ENCODE assay signal across 8 mouse cellular contexts in the genomic region with DNA sequence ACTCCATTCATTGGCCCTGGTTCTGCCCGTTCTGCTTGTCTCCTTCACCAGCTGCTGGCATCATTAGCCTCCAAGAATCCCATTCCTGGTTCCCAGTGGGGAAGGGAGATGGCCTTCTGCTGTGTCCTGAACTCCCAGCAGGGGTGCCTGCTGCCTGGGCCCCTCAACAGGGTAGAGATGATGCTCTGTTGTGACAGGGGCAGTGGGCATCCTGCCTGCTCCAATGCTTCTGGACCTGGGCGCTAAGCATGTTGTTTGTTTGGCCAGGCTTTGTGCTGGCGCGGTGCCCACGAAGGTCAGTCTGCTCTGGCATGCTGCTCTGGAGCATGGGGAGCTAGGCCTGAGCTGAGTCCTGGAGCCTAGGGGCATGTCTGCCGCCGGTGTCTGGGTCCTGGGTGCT. TPM values are rescaled to one million over a fixed set of nuclear protein-coding genes. Genes with fewer than 3 reads are reported as not detected.
DNase-seq lines count a peak whose midpoint lies in the region; ATAC-seq and TF ChIP-seq lines count a peak whose summit lies in the region.

No protein-coding gene starts in this region.

- TF ChIP-seq POLR2A in small intestine, adult 2 months (IDR thresholded peaks at IDR 0.05; ENCODE audit: low read depth, low read length) = no peak

- 34% methylated on average over 7 of the region's 7 CpGs for WGBS in heart, embryonic 16.5 days
- WGBS in small intestine, adult 2 months = 53% methylated on average over 7 of the region's 7 CpGs

- intact Hi-C loops in left cerebral cortex, postnatal 4 days (cut with DNase I) = no loop called here

- no peak for TF ChIP-seq CTCF in small intestine, adult 2 months (IDR thresholded peaks at IDR 0.05; ENCODE audit: extremely low read depth, insufficient read length, insufficient replicate concordance, low read depth, low read length)

- H3K27me3 ChIP-seq in heart, embryonic 16.5 days (ENCODE audit: control insufficient read depth, insufficient read depth, low read length) = no peaks in the 10 kb centered on the region
- no peaks in the 10 kb centered on the region for H3K27me3 ChIP-seq in small intestine, adult 2 months (ENCODE audit: control insufficient read depth, insufficient read depth, low read length)

- peak overlapping the region; percentile 100 for H3K27ac ChIP-seq in heart, embryonic 16.5 days (ENCODE audit: low read length)
- H3K27ac ChIP-seq in small intestine, adult 2 months (ENCODE audit: insufficient read depth, low read depth, low read length) = peak overlapping the region; percentile 25; the same call in 1 of the 2 replicates

- H3K4me3 ChIP-seq in heart, embryonic 16.5 days (ENCODE audit: low read length) = no peak overlapping the region
- H3K4me3 ChIP-seq in small intestine, adult 2 months (ENCODE audit: low read depth, low read length) = no peak overlapping the region

- no peak for ATAC-seq in heart, embryonic 16.5 days (replicated peaks; ENCODE audit: extremely low read depth, insufficient read depth, low FRiP score)
- ATAC-seq in granulocyte monocyte progenitor cell, adult 5-6 weeks (replicated peaks; ENCODE audit: poor library complexity, severe bottlenecking) = no peak

- no peaks in the 10 kb centered on the region for H3K9me3 ChIP-seq in heart, embryonic 16.5 days (replicated peaks; ENCODE audit: control insufficient read depth, low read length)

- peak; percentile 95 for DNase-seq in left cerebral cortex, postnatal 4 days
- DNase-seq in left cerebral cortex, adult 11 months (ENCODE audit: low spot score) = no peak
- DNase-seq in cerebellum, adult 11-12 months = peak; percentile 93
- DNase-seq in kidney, postnatal 14 days = peak; percentile 90
- DNase-seq in thymus, postnatal 0 days (ENCODE audit: low spot score) = no peak

- peaks cover 93% of the 10 kb centered on the region for H3K4me1 ChIP-seq in heart, embryonic 16.5 days (ENCODE audit: control insufficient read depth, insufficient read depth, low read length)
- peaks cover 41% of the 10 kb centered on the region for H3K4me1 ChIP-seq in small intestine, adult 2 months (ENCODE audit: control insufficient read depth, insufficient read depth, insufficient read length, low read length)

- H3K36me3 ChIP-seq in heart, embryonic 16.5 days (ENCODE audit: control insufficient read depth, insufficient read depth) = no peaks in the 10 kb centered on the region
- H3K36me3 ChIP-seq in small intestine, adult 2 months (ENCODE audit: control insufficient read depth, insufficient read depth, low read length) = no peaks in the 10 kb centered on the region

- H3K4me2 ChIP-seq in heart, embryonic 16.5 days (ENCODE audit: low read depth, low read length) = peak overlapping the region; percentile 24; the same call in 1 of the 2 replicates

- peak overlapping the region; percentile 69 for H3K9ac ChIP-seq in heart, embryonic 16.5 days (ENCODE audit: low read length)

RNA-seq across cellular contexts. Expression of a gene that starts 16.0 kb away (rescaled TPM):
- total RNA-seq in left cerebral cortex, postnatal 4 days (2021) = 10 to 100 TPM; 14.9 to 15.0 TPM
- 52.0 and 56.3 TPM in 2 replicates for polyA plus RNA-seq in heart, embryonic 16.5 days (2015; fragmentation: Nextera tagmentation; extraction: Ambion mirVana)
- polyA plus RNA-seq in small intestine, adult 2 months (2012; rRNA removed) = 38.2 and 40.5 TPM in 2 replicates
- 0.21 TPM in 1 of 2 replicates, not detected in the other for total RNA-seq in granulocyte monocyte progenitor cell, adult 5-6 weeks (2014; fragmentation: Nextera tagmentation)
- total RNA-seq in granulocyte monocyte progenitor cell, adult 5-6 weeks (2017) = 0.05 TPM in 1 of 2 replicates, not detected in the other
- polyA plus RNA-seq in thymus, postnatal 0 days (2015; fragmentation: Nextera tagmentation; extraction: Ambion mirVana) = 4.0 and 4.1 TPM in 2 replicates

RNA-seq across cellular contexts. Expression of a gene that starts 31.5 kb away (rescaled TPM):
- total RNA-seq in left cerebral cortex, postnatal 4 days (2021) = not detected
- polyA plus RNA-seq in heart, embryonic 16.5 days (2015; fragmentation: Nextera tagmentation; extraction: Ambion mirVana) = not detected in 2 replicates
- not detected in 2 replicates for polyA plus RNA-seq in small intestine, adult 2 months (2012; rRNA removed)
- not detected in 2 replicates for total RNA-seq in granulocyte monocyte progenitor cell, adult 5-6 weeks (2014; fragmentation: Nextera tagmentation)
- total RNA-seq in granulocyte monocyte progenitor cell, adult 5-6 weeks (2017) = not detected in 2 replicates
- not detected in 2 replicates for polyA plus RNA-seq in thymus, postnatal 0 days (2015; fragmentation: Nextera tagmentation; extraction: Ambion mirVana)

RNA-seq across cellular contexts. Expression of a gene that starts 54.2 kb away (rescaled TPM):
- not detected for total RNA-seq in left cerebral cortex, postnatal 4 days (2021)
- polyA plus RNA-seq in heart, embryonic 16.5 days (2015; fragmentation: Nextera tagmentation; extraction: Ambion mirVana) = 0.35 TPM in 1 of 2 replicates, not detected in the other
- 42.4 and 23,172 TPM in 2 replicates for polyA plus RNA-seq in small intestine, adult 2 months (2012; rRNA removed)
- total RNA-seq in granulocyte monocyte progenitor cell, adult 5-6 weeks (2014; fragmentation: Nextera tagmentation) = not detected in 2 replicates
- not detected in 2 replicates for total RNA-seq in granulocyte monocyte progenitor cell, adult 5-6 weeks (2017)
- polyA plus RNA-seq in thymus, postnatal 0 days (2015; fragmentation: Nextera tagmentation; extraction: Ambion mirVana) = 0.40 TPM in 1 of 2 replicates, not detected in the other

Comparison
In these comparisons a context has a peak if more than half of its experiments do, and no peak if none do; other contexts are left out.
1. DNase-seq: peak in left cerebral cortex, postnatal 4 days (single experiment), cerebellum, adult 11-12 months (single experiment) and kidney, postnatal 14 days (single experiment); none in left cerebral cortex, adult 11 months (single experiment) and thymus, postnatal 0 days (single experiment).
2. RNA of a gene that starts 54.2 kb away (polyA plus RNA-seq): 42.4 to 23,172 TPM in small intestine, adult 2 months; 0.35 TPM in heart, embryonic 16.5 days and 0.40 TPM in thymus, postnatal 0 days; every median in the first group is over 10 times any median in the second.